Mouse (Mus musculus) liver, embryonic 14.5 days (tissue): ENCODE data around the gene Rhbdf2. TPM values are rescaled to one million over a fixed set of nuclear protein-coding genes. Genes with fewer than 3 reads are reported as not detected.
"Not testable (repeated sequence)": the region's sequence is repeated elsewhere in the genome, so short reads cannot be mapped to it uniquely, and the experiment has no call there.

Source experiments
- ATAC-seq: fragments of 200-750 bp; cut with Nextera tagmentation; 2 replicates; pipeline ENCODE4 v1.8.0; 2017; ENCODE audit warnings: moderate number of reproducible peaks, mild to moderate bottlenecking, moderate library complexity; ENCODE audit not compliant: insufficient read depth
- DNase-seq, 3 experiments: peaks; one replicate each; pipeline ENCODE4 v3.0.0-alpha.2; 2012 to 2013; ENCODE audit warnings: low read depth in 3 of 3, low spot score in 3 of 3
- H3K27ac ChIP-seq: fragments of 300-500 bp; sonication (generic); 2 replicates; pipeline ENCODE4 v1.5.1; 2014; ENCODE audit warnings: moderate library complexity, mild to moderate bottlenecking, control low read depth, inconsistent platforms
- H3K27me3 ChIP-seq: fragments of 300-500 bp; sonication (generic); 2 replicates; pipeline ENCODE4 v1.6.1; 2014; ENCODE audit warnings: mild to moderate bottlenecking, low read length, moderate library complexity; ENCODE audit not compliant: control insufficient read depth, insufficient read depth
- H3K36me3 ChIP-seq: fragments of 300-500 bp; sonication (generic); replicated peaks from 2 replicates; pipeline ENCODE4 v1.6.1; 2014; ENCODE audit warnings: low read depth; ENCODE audit not compliant: control insufficient read depth, insufficient read depth
- H3K4me1 ChIP-seq, 2 experiments: fragments of 200-500 bp in 1 of 2; fragments of 300-500 bp in 1 of 2; sonication (generic) in 1 of 2; replicated peaks; 2 replicates each; pipeline ENCODE4 v1.6.1; 2012 to 2014; ENCODE audit warnings: antibody characterized with exemption in 1 of 2, inconsistent platforms in 1 of 2, low read length in 1 of 2; ENCODE audit not compliant: control insufficient read depth in 2 of 2, insufficient read depth in 2 of 2
- H3K4me2 ChIP-seq: fragments of 300-500 bp; sonication (generic); 2 replicates; pipeline ENCODE4 v1.6.1; 2014; ENCODE audit warnings: low read depth, mild to moderate bottlenecking, control low read depth, moderate library complexity
- H3K4me3 ChIP-seq, 2 experiments: fragments of 200-500 bp in 1 of 2; fragments of 300-500 bp in 1 of 2; sonication (generic) in 1 of 2; 2 replicates each; pipeline ENCODE4 v1.5.1; 2012 to 2014; ENCODE audit warnings: low read depth in 2 of 2, low read length in 2 of 2, mild to moderate bottlenecking in 2 of 2, control low read depth in 1 of 2, inconsistent platforms in 1 of 2, moderate library complexity in 1 of 2; ENCODE audit not compliant: insufficient read depth in 1 of 2
- H3K9ac ChIP-seq: fragments of 300-500 bp; sonication (generic); replicated peaks from 2 replicates; pipeline ENCODE4 v1.6.1; 2014; ENCODE audit warnings: mild to moderate bottlenecking, control low read depth, moderate library complexity
- H3K9me3 ChIP-seq: fragments of 300-500 bp; sonication (generic); 2 replicates; pipeline ENCODE4 v1.6.1; 2016; ENCODE audit warnings: low read length, mixed read lengths; ENCODE audit not compliant: control insufficient read depth
- CTCF ChIP-seq: IDR thresholded peaks from 2 replicates; pipeline ENCODE4 v1.5.1; 2016; ENCODE audit warnings: antibody characterized with exemption, low read depth, control low read depth
- EP300 ChIP-seq: IDR thresholded peaks from 2 replicates; pipeline ENCODE4 v1.6.1; 2016; ENCODE audit warnings: antibody characterized with exemption, low read depth
- WGBS: fragments of 180-500 bp; shearing (Covaris S2); extraction: QIAGEN DNeasy Blood & Tissue Kit; methylation state at CpG from one replicate; pipeline ENCODE4 v1.1.7; 2014; ENCODE audit not compliant: insufficient replicate concordance; 5-methylcytosine and 5-hydroxymethylcytosine counted together
- polyA plus RNA-seq, 2 experiments: library from polyadenylated mRNA; depleted of rRNA in 1 of 2; stranded (reverse) in 1 of 2; unstranded in 1 of 2; fragments of >200 nt; fragmentation: Nextera tagmentation in 1 of 2; extraction: Ambion mirVana in 1 of 2; gene quantifications; 2 replicates each; pipeline versions ENCODE4 v1.2.1 to v1.2.3; 2012 to 2014

The Rhbdf2 gene
- polyA plus RNA-seq, 2 experiments = 3.8 to 8.3 TPM

GRCm38 (mm10) chr11:116612554-116612953 is 14.3 kb downstream of the Rhbdf2 start:
- Histone ChIP-seq H3K4me3 (no peak overlapping the region), H3K27me3 (no peaks in the 10 kb centered on the region), H3K4me2 (no peak overlapping the region), H3K36me3 (peaks cover 11% of the 10 kb centered on the region; the same call in 1 of the 2 replicates), H3K9ac (no peak overlapping the region; the same call in 1 of the 2 replicates), H3K4me1 (peaks cover 41 to 50% of the 10 kb centered on the region in 2 experiments), H3K9me3 (no peaks in the 10 kb centered on the region), H3K27ac (peak overlapping the region; percentile 0; the same call in 1 of the 2 replicates)
- WGBS = 50% methylated on average over 1 of the region's 1 CpGs
- ATAC-seq = peak; percentile 17; the same call in 1 of the 2 replicates
- DNase-seq = no peak
- TF ChIP-seq CTCF = no peak
- no peak for TF ChIP-seq EP300

- peaks cover 35 to 43% of the 10 kb centered on the region in 2 experiments for H3K4me1 ChIP-seq
- DNase-seq (no peak), ATAC-seq (no peak)
- no peaks in the 10 kb centered on the region for H3K27me3 ChIP-seq
- no peak overlapping the region for H3K9ac ChIP-seq
- no peak overlapping the region for H3K4me2 ChIP-seq
- no peaks in the 10 kb centered on the region for H3K9me3 ChIP-seq
- H3K27ac ChIP-seq = no peak overlapping the region
- no peak overlapping the region for H3K4me3 ChIP-seq
- WGBS = 66% methylated on average over 9 of the region's 9 CpGs
- peaks cover 16% of the 10 kb centered on the region for H3K36me3 ChIP-seq
- TF ChIP-seq EP300 = no peak
- no peak for TF ChIP-seq CTCF
These were observed 14.9 kb downstream of the Rhbdf2 start for GRCm38 (mm10) chr11:116611883-116612282.

- not testable (repeated sequence) for ATAC-seq, H3K4me3 ChIP-seq, DNase-seq, H3K27ac ChIP-seq, H3K9ac ChIP-seq, H3K27me3 ChIP-seq, H3K4me2 ChIP-seq, H3K9me3 ChIP-seq
- peaks cover 28 to 36% of the 10 kb centered on the region in 2 experiments for H3K4me1 ChIP-seq
- H3K36me3 ChIP-seq = peaks cover 19% of the 10 kb centered on the region
- WGBS = 69% methylated on average over 9 of the region's 9 CpGs
These were observed 15.7 kb downstream of the Rhbdf2 start for GRCm38 (mm10) chr11:116611168-116611567.

GRCm38 (mm10) chr11:116609965-116610630 is 16.7 kb downstream of the Rhbdf2 start:
- Histone ChIP-seq H3K4me1 (peaks cover 17 to 27% of the 10 kb centered on the region in 2 experiments), H3K4me3 (no peak overlapping the region), H3K9me3 (no peaks in the 10 kb centered on the region), H3K4me2 (no peak overlapping the region), H3K27ac (no peak overlapping the region), H3K36me3 (peaks cover 27% of the 10 kb centered on the region), H3K27me3 (no peaks in the 10 kb centered on the region), H3K9ac (no peak overlapping the region)
- no peak for ATAC-seq
- DNase-seq = no peak
- 83% methylated on average over 15 of the region's 15 CpGs for WGBS
- no peak for TF ChIP-seq EP300
- no peak for TF ChIP-seq CTCF

- DNase-seq (no peak), ATAC-seq (no peak)
- no peak overlapping the region for H3K9ac ChIP-seq
- H3K27me3 ChIP-seq = no peaks in the 10 kb centered on the region
- TF ChIP-seq EP300 (no peak), CTCF (no peak)
- no peak overlapping the region for H3K4me3 ChIP-seq
- peaks cover 3 to 9% of the 10 kb centered on the region in 2 experiments for H3K4me1 ChIP-seq
- H3K4me2 ChIP-seq = no peak overlapping the region
- H3K9me3 ChIP-seq = no peaks in the 10 kb centered on the region
- peaks cover 42% of the 10 kb centered on the region for H3K36me3 ChIP-seq
- 82% methylated on average over 3 of the region's 3 CpGs for WGBS
- H3K27ac ChIP-seq = no peak overlapping the region
These were observed 19.1 kb downstream of the Rhbdf2 start for GRCm38 (mm10) chr11:116607717-116608116.
